Mouse (Mus musculus): ENCODE results near the gene Cwf19l2.
A peak's percentile ranks its signal among the peaks of the same experiment; 100 is the strongest.
"Not testable (repeated sequence)": the region's sequence is repeated elsewhere in the genome, so short reads cannot be mapped to it uniquely, and the experiment has no call there.

Cwf19l2 gene

GRCm38 (mm10) chr9:3403251-3404208 is at the start of gene Cwf19l2:
Gene Cwf19l2 (plus strand): TSS chr9:3403592.
- peak; percentile 75 to 79 for DNase-seq (ENCODE audit: low spot score in 2 of 2)

GRCm38 (mm10) chr9:3376323-3376722 is 27.1 kb upstream of the Cwf19l2 start:
- not testable (repeated sequence) for DNase-seq (ENCODE audit: low spot score in 2 of 2)

DNA sequence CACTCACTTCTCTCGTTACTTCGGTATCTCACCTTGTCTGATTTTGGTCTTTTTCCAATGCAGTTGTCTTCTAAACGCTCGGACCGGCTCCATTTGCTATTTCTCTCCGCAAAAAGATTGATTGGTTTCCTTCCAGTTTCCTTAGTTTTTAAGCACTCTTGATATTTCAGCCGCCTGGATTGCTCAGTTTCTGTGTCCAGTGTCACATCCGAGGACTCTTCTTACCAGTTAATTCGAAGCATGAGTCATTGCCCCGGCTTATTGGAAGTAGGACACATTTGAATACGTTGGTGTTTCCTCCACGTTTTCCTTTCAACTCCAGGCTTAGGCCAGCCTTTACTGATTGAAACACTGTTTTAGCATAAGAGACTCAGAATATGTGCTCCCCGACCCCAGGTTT is 980 bp downstream of the Cwf19l2 start:
- DNase-seq (ENCODE audit: low spot score in 2 of 2) = peak in 1 of 2 experiments; percentile 9

DNA sequence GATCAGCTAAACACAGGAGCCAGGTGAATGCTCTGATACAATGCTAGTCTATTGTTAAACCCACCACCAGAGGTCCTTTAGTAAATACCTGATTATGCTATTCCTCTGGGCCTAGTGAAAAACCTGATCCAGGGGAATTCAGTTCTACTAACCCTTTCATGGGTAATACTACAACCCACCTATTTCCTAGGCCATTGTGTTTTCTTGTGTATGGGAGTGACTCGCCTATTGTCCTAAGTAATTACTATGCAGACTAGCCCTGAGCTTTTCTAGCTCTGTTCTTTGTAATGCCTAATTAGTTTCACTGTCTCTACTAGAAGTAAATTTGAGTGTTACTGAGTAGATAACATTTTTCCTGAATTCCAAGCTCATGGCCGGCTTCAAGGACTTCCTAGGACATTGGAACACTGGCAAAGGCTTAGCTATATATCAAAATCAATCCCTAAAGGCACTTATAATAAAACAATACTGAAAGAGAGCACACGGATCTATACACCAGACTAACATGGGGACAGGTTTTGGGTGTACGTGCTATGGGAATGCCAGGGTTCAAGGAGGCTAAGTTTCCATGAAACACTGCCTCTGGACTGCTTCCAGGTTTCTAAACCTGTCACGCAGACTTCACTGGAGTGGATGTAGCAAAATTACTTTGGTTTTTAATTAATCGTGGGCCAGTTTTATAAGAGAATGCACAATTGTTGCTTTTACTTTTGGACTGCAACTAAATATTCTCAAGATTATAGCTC is 36.3 kb downstream of the Cwf19l2 start:
- DNase-seq (ENCODE audit: low spot score in 2 of 2) = not testable (repeated sequence)

- DNase-seq (ENCODE audit: low spot score in 2 of 2) = no peak
Observed at GRCm38 (mm10) chr9:3471897-3472296, 68.5 kb downstream of the Cwf19l2 start.

DNA sequence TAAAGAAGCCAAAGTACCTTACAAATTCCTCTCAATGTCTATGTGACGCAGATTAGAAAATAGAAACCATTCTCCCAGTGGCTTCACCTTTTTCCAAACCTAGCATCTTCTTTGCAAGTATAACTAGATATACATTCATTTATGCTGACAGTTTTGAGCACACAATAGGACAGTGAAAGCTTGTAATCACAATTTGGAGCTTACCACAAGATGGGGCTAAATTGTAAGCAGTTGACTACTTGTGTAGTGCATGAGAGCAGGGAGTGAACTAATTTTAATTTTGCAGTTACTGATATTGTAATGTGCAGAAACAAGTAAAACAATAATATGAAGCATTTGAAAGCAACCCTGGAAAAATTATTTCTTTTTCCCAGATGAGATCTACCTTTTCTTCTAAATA is 115.3 kb downstream of the Cwf19l2 start:
- no peak for DNase-seq (ENCODE audit: low spot score in 2 of 2)

GRCm38 (mm10) chr9:3519178-3519577 is 115.8 kb downstream of the Cwf19l2 start:
- no peak for DNase-seq (ENCODE audit: low spot score in 2 of 2)

- no peak for DNase-seq (ENCODE audit: low spot score in 2 of 2)
Observed at GRCm38 (mm10) chr9:3521031-3521430, 117.6 kb downstream of the Cwf19l2 start.
